Mouse (Mus musculus) kidney, adult 2 months (tissue): Measurements from ENCODE around the gene Rpap2. TPM values are rescaled to one million over a fixed set of nuclear protein-coding genes. Genes with fewer than 3 reads are reported as not detected.

ENCODE experiments used
- DNase-seq: peaks from one replicate; pipeline ENCODE4 v3.0.0; 2021
- H3K27ac ChIP-seq: fragments of 200-500 bp; 2 replicates; pipeline ENCODE4 v1.5.1; 2012; ENCODE audit warnings: low read depth, low read length, control low read depth, inconsistent platforms; ENCODE audit not compliant: insufficient read depth
- H3K27me3 ChIP-seq: fragments of 200-500 bp; replicated peaks from 2 replicates; pipeline ENCODE4 v1.6.1; 2012; ENCODE audit warnings: mild to moderate bottlenecking, moderate library complexity, low read length, inconsistent platforms; ENCODE audit not compliant: control insufficient read depth, insufficient read depth
- H3K36me3 ChIP-seq: fragments of 200-500 bp; 2 replicates; pipeline ENCODE4 v1.6.1; 2012; ENCODE audit warnings: mild to moderate bottlenecking, moderate library complexity, low read length, inconsistent platforms; ENCODE audit not compliant: control insufficient read depth, insufficient read depth
- H3K4me1 ChIP-seq: fragments of 200-500 bp; 2 replicates; pipeline ENCODE4 v1.6.1; 2011; ENCODE audit warnings: low read length; ENCODE audit not compliant: control insufficient read depth, insufficient read depth
- H3K4me3 ChIP-seq: fragments of 200-500 bp; 2 replicates; pipeline ENCODE4 v1.5.1; 2011; ENCODE audit warnings: mild to moderate bottlenecking, low read depth, low read length, control low read depth; ENCODE audit not compliant: insufficient read depth
- CTCF ChIP-seq: fragments of 200-500 bp; conservative IDR thresholded peaks from 2 replicates; pipeline ENCODE4 v1.5.1; 2011; ENCODE audit warnings: low read depth, mild to moderate bottlenecking, control low read depth, low read length, moderate library complexity, mixed read lengths; ENCODE audit not compliant: insufficient read depth, insufficient read length
- POLR2A ChIP-seq: fragments of 200-500 bp; IDR thresholded peaks from one replicate; pipeline ENCODE4 v1.6.1; 2011; ENCODE audit warnings: low read depth, low read length, control low read depth
- WGBS: fragments of 180-500 bp; shearing (Covaris S2); methylation state at CpG from one replicate; pipeline ENCODE4 v1.1.7; 2018; 5-methylcytosine and 5-hydroxymethylcytosine counted together
- polyA plus RNA-seq: library from polyadenylated mRNA; depleted of rRNA; stranded (reverse); fragments of >200 nt; gene quantifications from 2 replicates; pipeline ENCODE4 v1.2.3, GENCODE M21; 2012

Rpap2 gene
- polyA plus RNA-seq, 1 experiment = 3.3 TPM

- DNase-seq = peak; percentile 63
- TF ChIP-seq CTCF (peak; percentile 63), POLR2A (no peak)
- no peaks in the 10 kb centered on the region for H3K27me3 ChIP-seq
- H3K4me1 ChIP-seq = no peaks in the 10 kb centered on the region
- no peak overlapping the region for H3K27ac ChIP-seq
- 7% methylated on average over 2 of the region's 2 CpGs for WGBS
- H3K36me3 ChIP-seq = peaks cover 1% of the 10 kb centered on the region
- H3K4me3 ChIP-seq = no peak overlapping the region
These were observed 14.1 kb downstream of the Rpap2 start for GRCm38 (mm10) chr5:107611224-107611623.

DNA sequence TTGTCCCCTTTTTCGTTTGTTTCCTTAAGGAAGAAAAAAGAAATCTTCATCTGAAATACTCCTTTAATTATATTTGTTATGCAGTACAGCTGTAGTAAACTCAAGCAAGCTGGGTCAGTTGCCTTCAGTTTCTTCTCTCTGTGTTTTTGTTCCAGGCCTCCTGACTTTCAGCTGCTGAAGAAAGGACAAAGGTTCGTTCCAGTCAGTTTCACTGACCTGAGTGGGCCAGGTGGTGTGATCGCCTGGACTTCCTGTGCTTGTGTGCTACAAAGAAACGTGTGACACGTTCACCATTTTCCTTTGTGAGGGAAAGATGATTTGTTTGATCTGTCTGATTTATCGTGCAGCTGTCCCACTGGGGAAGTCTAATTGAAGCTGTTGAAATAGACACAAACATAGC, 20.8 kb downstream of the Rpap2 start:
- Histone ChIP-seq H3K36me3 (no peaks in the 10 kb centered on the region; the same call in 1 of the 2 replicates), H3K4me3 (no peak overlapping the region), H3K27me3 (no peaks in the 10 kb centered on the region), H3K4me1 (peaks cover 3% of the 10 kb centered on the region; the same call in 1 of the 2 replicates), H3K27ac (peak overlapping the region; percentile 26; the same call in 1 of the 2 replicates)
- no peak for TF ChIP-seq CTCF
- no peak for TF ChIP-seq POLR2A
- DNase-seq = peak; percentile 64
- 44% methylated on average over 6 of the region's 6 CpGs for WGBS

- WGBS = 93% methylated on average over 3 of the region's 3 CpGs
- Histone ChIP-seq H3K27ac (no peak overlapping the region), H3K36me3 (no peaks in the 10 kb centered on the region; the same call in 1 of the 2 replicates), H3K4me1 (peaks cover 3% of the 10 kb centered on the region; the same call in 1 of the 2 replicates), H3K27me3 (no peaks in the 10 kb centered on the region), H3K4me3 (no peak overlapping the region)
- DNase-seq = no peak
- TF ChIP-seq CTCF (no peak), POLR2A (no peak)
These were observed 24.2 kb downstream of the Rpap2 start for GRCm38 (mm10) chr5:107621327-107621726.

DNA sequence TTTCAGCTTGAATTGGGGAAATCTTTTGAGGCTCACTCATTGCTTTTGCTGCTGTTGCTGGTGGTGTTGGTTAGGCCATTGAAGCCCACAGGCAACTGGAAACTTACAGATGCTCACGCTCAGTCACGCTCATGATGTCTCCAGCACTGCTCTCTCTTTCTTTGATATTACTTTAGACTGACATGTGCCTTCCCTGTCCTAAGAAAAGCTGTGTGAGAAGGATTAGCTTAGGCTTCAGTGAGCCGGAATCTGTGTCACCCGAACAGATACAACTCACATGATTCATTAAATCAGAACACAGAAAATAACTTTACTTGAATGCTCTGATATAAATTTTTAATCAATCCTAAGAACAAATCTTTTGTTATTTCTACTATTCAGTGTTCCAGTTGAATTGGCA, 36.5 kb downstream of the Rpap2 start:
- 99% methylated on average over 4 of the region's 4 CpGs for WGBS
- H3K27ac ChIP-seq = no peak overlapping the region
- no peak overlapping the region for H3K4me3 ChIP-seq
- no peak for DNase-seq
- H3K36me3 ChIP-seq = no peaks in the 10 kb centered on the region
- no peaks in the 10 kb centered on the region for H3K4me1 ChIP-seq
- TF ChIP-seq POLR2A (no peak), CTCF (no peak)
- no peaks in the 10 kb centered on the region for H3K27me3 ChIP-seq

- no peak overlapping the region for H3K27ac ChIP-seq
- 87% methylated on average over 1 of the region's 1 CpGs for WGBS
- TF ChIP-seq POLR2A (no peak), CTCF (no peak)
- no peaks in the 10 kb centered on the region for H3K27me3 ChIP-seq
- H3K4me3 ChIP-seq = no peak overlapping the region
- no peaks in the 10 kb centered on the region for H3K4me1 ChIP-seq
- no peaks in the 10 kb centered on the region; the same call in 1 of the 2 replicates for H3K36me3 ChIP-seq
- no peak for DNase-seq
These were observed 39.9 kb downstream of the Rpap2 start for GRCm38 (mm10) chr5:107637106-107637505.

DNA sequence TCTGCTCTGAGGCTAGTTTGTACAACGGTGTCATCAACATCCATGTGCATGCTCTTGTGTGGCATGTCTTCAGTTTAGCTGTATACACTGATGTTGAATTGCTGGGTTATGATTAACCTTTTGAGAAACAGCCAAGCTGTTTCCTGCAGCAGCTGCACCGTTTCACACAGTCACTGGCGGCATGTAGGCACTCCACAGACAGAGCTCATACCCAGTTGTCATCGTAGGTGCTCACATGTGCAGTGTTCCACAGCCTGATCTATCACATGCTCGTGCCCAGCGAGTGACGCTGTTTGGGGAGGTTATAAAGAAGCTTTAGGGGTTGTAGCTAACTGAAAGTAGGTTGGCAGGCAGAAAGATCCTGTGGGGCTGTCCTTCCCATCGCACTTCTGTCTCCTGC, 41.2 kb downstream of the Rpap2 start:
- WGBS = 58% methylated on average over 8 of the region's 8 CpGs
- DNase-seq = no peak
- TF ChIP-seq CTCF = no peak
- no peak for TF ChIP-seq POLR2A
- Histone ChIP-seq H3K36me3 (no peaks in the 10 kb centered on the region; the same call in 1 of the 2 replicates), H3K27me3 (no peaks in the 10 kb centered on the region), H3K4me3 (no peak overlapping the region), H3K27ac (no peak overlapping the region), H3K4me1 (no peaks in the 10 kb centered on the region)

GRCm38 (mm10) chr5:107644595-107644994, 47.4 kb downstream of the Rpap2 start:
- no peaks in the 10 kb centered on the region for H3K4me1 ChIP-seq
- no peaks in the 10 kb centered on the region for H3K27me3 ChIP-seq
- peaks cover 3% of the 10 kb centered on the region for H3K36me3 ChIP-seq
- 95% methylated on average over 2 of the region's 2 CpGs for WGBS
- TF ChIP-seq CTCF = no peak
- TF ChIP-seq POLR2A = no peak
- H3K27ac ChIP-seq = no peak overlapping the region
- H3K4me3 ChIP-seq = no peak overlapping the region
- no peak for DNase-seq

GRCm38 (mm10) chr5:107645935-107646334, 48.8 kb downstream of the Rpap2 start:
- no peaks in the 10 kb centered on the region for H3K27me3 ChIP-seq
- no peaks in the 10 kb centered on the region for H3K4me1 ChIP-seq
- TF ChIP-seq CTCF = no peak
- no peak for TF ChIP-seq POLR2A
- WGBS = 87% methylated on average over 2 of the region's 2 CpGs
- H3K27ac ChIP-seq = no peak overlapping the region
- H3K36me3 ChIP-seq = peaks cover 3% of the 10 kb centered on the region
- no peak overlapping the region for H3K4me3 ChIP-seq
- no peak for DNase-seq
